Mouse (Mus musculus) stomach, embryonic 16.5 days (tissue): ENCODE measurements around the gene Mrpl36. TPM values are rescaled to one million over a fixed set of nuclear protein-coding genes. Genes with fewer than 3 reads are reported as not detected.

ENCODE experiments used
- ATAC-seq: fragments of 200-750 bp; cut with Nextera tagmentation; 2 replicates; pipeline ENCODE4 v1.8.0; 2017; ENCODE audit warnings: moderate number of reproducible peaks, moderate TSS enrichment; ENCODE audit not compliant: insufficient read depth, low FRiP score
- H3K27ac ChIP-seq: fragments of 300-500 bp; sonication (generic); 2 replicates; pipeline ENCODE4 v1.5.1; 2014; ENCODE audit warnings: low read length
- H3K27me3 ChIP-seq: fragments of 300-500 bp; sonication (generic); 2 replicates; pipeline ENCODE4 v1.6.1; 2014; ENCODE audit warnings: low read length, control low read depth, mixed read lengths; ENCODE audit not compliant: control insufficient read depth, insufficient read depth
- H3K36me3 ChIP-seq: fragments of 300-500 bp; sonication (generic); 2 replicates; pipeline ENCODE4 v1.6.1; 2014; ENCODE audit warnings: low read length; ENCODE audit not compliant: control insufficient read depth, insufficient read depth
- H3K4me1 ChIP-seq: fragments of 300-500 bp; sonication (generic); 2 replicates; pipeline ENCODE4 v1.6.1; 2014; ENCODE audit warnings: low read length, control low read depth, mixed read lengths; ENCODE audit not compliant: control insufficient read depth, insufficient read depth
- H3K4me2 ChIP-seq: fragments of 300-500 bp; sonication (generic); 2 replicates; pipeline ENCODE4 v1.6.1; 2014; ENCODE audit warnings: low read depth, low read length, mixed read lengths
- H3K4me3 ChIP-seq: fragments of 300-500 bp; sonication (generic); replicated peaks from 2 replicates; pipeline ENCODE4 v1.5.1; 2014; ENCODE audit warnings: mild to moderate bottlenecking, low read length
- H3K9ac ChIP-seq: fragments of 300-500 bp; sonication (generic); 2 replicates; pipeline ENCODE4 v1.6.1; 2014; ENCODE audit warnings: low read length
- H3K9me3 ChIP-seq: fragments of 300-500 bp; sonication (generic); replicated peaks from 2 replicates; pipeline ENCODE4 v1.6.1; 2016; ENCODE audit warnings: low read length, control low read depth; ENCODE audit not compliant: control insufficient read depth
- WGBS: fragments of 180-500 bp; shearing (Covaris S2); extraction: QIAGEN DNeasy Blood & Tissue Kit; methylation state at CpG from one replicate; pipeline ENCODE4 v1.1.7; 2014; 5-methylcytosine and 5-hydroxymethylcytosine counted together
- polyA plus RNA-seq: library from polyadenylated mRNA; unstranded; fragments of >200 nt; fragmentation: Nextera tagmentation; extraction: Ambion mirVana; gene quantifications from 2 replicates; pipeline ENCODE4 v1.2.1, GENCODE M21; 2015

Gene Mrpl36
- polyA plus RNA-seq, result 122 and 125 TPM in 2 replicates

- no peaks in the 10 kb centered on the region for H3K36me3 ChIP-seq
- ATAC-seq, result peak; percentile 88
- no peaks in the 10 kb centered on the region for H3K9me3 ChIP-seq
- H3K27ac ChIP-seq, result peak within 1 kb of the TSS; percentile 63
- H3K9ac ChIP-seq, result peak within 1 kb of the TSS; percentile 81
- peak within 1 kb of the TSS; percentile 84 for H3K4me3 ChIP-seq
- H3K4me1 ChIP-seq, result peaks cover 20% of the 10 kb centered on the region
- WGBS, result 2% methylated on average over 45 of the region's 45 CpGs
- H3K27me3 ChIP-seq, result no peaks in the 10 kb centered on the region
- peak within 1 kb of the TSS; percentile 69 for H3K4me2 ChIP-seq
Measured at GRCm38 (mm10) chr13:73327827-73328698, at the start of gene Mrpl36, which contains the start of gene Ndufs6. Gene Mrpl36 (plus strand): TSS chr13:73328513. Gene Ndufs6 (minus strand): TSS chr13:73328542.

GRCm38 (mm10) chr13:73279196-73279595, 49.1 kb upstream of the Mrpl36 start:
- no peak overlapping the region for H3K4me2 ChIP-seq
- H3K9me3 ChIP-seq, result no peaks in the 10 kb centered on the region
- no peak overlapping the region for H3K9ac ChIP-seq
- peaks cover 3% of the 10 kb centered on the region; the same call in 1 of the 2 replicates for H3K27me3 ChIP-seq
- no peaks in the 10 kb centered on the region for H3K36me3 ChIP-seq
- no peaks in the 10 kb centered on the region for H3K4me1 ChIP-seq
- ATAC-seq, result peak; percentile 71
- 78% methylated on average over 1 of the region's 1 CpGs for WGBS
- H3K4me3 ChIP-seq, result no peak overlapping the region
- H3K27ac ChIP-seq, result no peak overlapping the region

GRCm38 (mm10) chr13:73282407-73282806, 45.9 kb upstream of the Mrpl36 start:
- WGBS, result 74% methylated on average over 2 of the region's 2 CpGs
- Histone ChIP-seq H3K4me2 (no peak overlapping the region), H3K9ac (no peak overlapping the region), H3K9me3 (no peaks in the 10 kb centered on the region), H3K27ac (no peak overlapping the region), H3K27me3 (no peaks in the 10 kb centered on the region; the same call in 1 of the 2 replicates), H3K4me1 (no peaks in the 10 kb centered on the region), H3K36me3 (no peaks in the 10 kb centered on the region), H3K4me3 (no peak overlapping the region)
- no peak for ATAC-seq

- WGBS, result 93% methylated on average over 1 of the region's 1 CpGs
- Histone ChIP-seq H3K4me1 (no peaks in the 10 kb centered on the region), H3K4me2 (no peak overlapping the region), H3K36me3 (no peaks in the 10 kb centered on the region), H3K9me3 (no peaks in the 10 kb centered on the region), H3K9ac (no peak overlapping the region), H3K27ac (no peak overlapping the region), H3K27me3 (no peaks in the 10 kb centered on the region; the same call in 1 of the 2 replicates), H3K4me3 (no peak overlapping the region)
- ATAC-seq, result no peak
Measured at GRCm38 (mm10) chr13:73283534-73283933, 44.8 kb upstream of the Mrpl36 start.

- Histone ChIP-seq H3K4me1 (no peaks in the 10 kb centered on the region), H3K9me3 (no peaks in the 10 kb centered on the region), H3K27me3 (no peaks in the 10 kb centered on the region), H3K4me2 (no peak overlapping the region), H3K36me3 (no peaks in the 10 kb centered on the region), H3K9ac (no peak overlapping the region), H3K4me3 (no peak overlapping the region), H3K27ac (0 out of 2 replicates have a peak overlapping the region, but pooled peaks have one; percentile 24)
- peak; percentile 77 for ATAC-seq
- WGBS, result 63% methylated on average over 6 of the region's 6 CpGs
Measured at GRCm38 (mm10) chr13:73290206-73290605, 38.1 kb upstream of the Mrpl36 start.

- H3K27ac ChIP-seq, result no peak overlapping the region
- H3K4me1 ChIP-seq, result no peaks in the 10 kb centered on the region
- H3K9ac ChIP-seq, result no peak overlapping the region
- WGBS, result 20% methylated on average over 2 of the region's 2 CpGs
- H3K27me3 ChIP-seq, result no peaks in the 10 kb centered on the region
- ATAC-seq, result no peak
- H3K4me3 ChIP-seq, result no peak overlapping the region
- no peak overlapping the region for H3K4me2 ChIP-seq
- H3K36me3 ChIP-seq, result no peaks in the 10 kb centered on the region
- no peaks in the 10 kb centered on the region for H3K9me3 ChIP-seq
Measured at GRCm38 (mm10) chr13:73291102-73291501, 37.2 kb upstream of the Mrpl36 start.

GRCm38 (mm10) chr13:73298717-73299116, 29.6 kb upstream of the Mrpl36 start:
- H3K27ac ChIP-seq, result no peak overlapping the region
- no peak for ATAC-seq
- H3K4me1 ChIP-seq, result no peaks in the 10 kb centered on the region
- 62% methylated on average over 4 of the region's 4 CpGs for WGBS
- no peak overlapping the region for H3K4me2 ChIP-seq
- no peak overlapping the region for H3K9ac ChIP-seq
- no peaks in the 10 kb centered on the region for H3K27me3 ChIP-seq
- no peak overlapping the region for H3K4me3 ChIP-seq
- no peaks in the 10 kb centered on the region for H3K9me3 ChIP-seq
- H3K36me3 ChIP-seq, result no peaks in the 10 kb centered on the region

- no peaks in the 10 kb centered on the region for H3K27me3 ChIP-seq
- no peaks in the 10 kb centered on the region for H3K36me3 ChIP-seq
- H3K9ac ChIP-seq, result no peak overlapping the region
- no peak for ATAC-seq
- no peak overlapping the region for H3K27ac ChIP-seq
- H3K4me2 ChIP-seq, result no peak overlapping the region
- no peak overlapping the region for H3K4me3 ChIP-seq
- no peaks in the 10 kb centered on the region for H3K9me3 ChIP-seq
- 89% methylated on average over 5 of the region's 5 CpGs for WGBS
- H3K4me1 ChIP-seq, result no peaks in the 10 kb centered on the region
Measured at GRCm38 (mm10) chr13:73299322-73299721, 29.0 kb upstream of the Mrpl36 start.

GRCm38 (mm10) chr13:73304729-73305128, 23.6 kb upstream of the Mrpl36 start:
- 57% methylated on average over 6 of the region's 6 CpGs for WGBS
- ATAC-seq, result no peak

More at GRCm38 (mm10) chr13:73304729-73305128, 23.6 kb upstream of the Mrpl36 start:
- H3K4me2 ChIP-seq, result no peak overlapping the region
- no peaks in the 10 kb centered on the region for H3K4me1 ChIP-seq
- H3K27ac ChIP-seq, result no peak overlapping the region
- no peak overlapping the region for H3K4me3 ChIP-seq
- no peaks in the 10 kb centered on the region for H3K9me3 ChIP-seq
- peaks cover 5% of the 10 kb centered on the region; the same call in 1 of the 2 replicates for H3K27me3 ChIP-seq
- no peaks in the 10 kb centered on the region for H3K36me3 ChIP-seq
- no peak overlapping the region for H3K9ac ChIP-seq
